In the genomic region with DNA sequence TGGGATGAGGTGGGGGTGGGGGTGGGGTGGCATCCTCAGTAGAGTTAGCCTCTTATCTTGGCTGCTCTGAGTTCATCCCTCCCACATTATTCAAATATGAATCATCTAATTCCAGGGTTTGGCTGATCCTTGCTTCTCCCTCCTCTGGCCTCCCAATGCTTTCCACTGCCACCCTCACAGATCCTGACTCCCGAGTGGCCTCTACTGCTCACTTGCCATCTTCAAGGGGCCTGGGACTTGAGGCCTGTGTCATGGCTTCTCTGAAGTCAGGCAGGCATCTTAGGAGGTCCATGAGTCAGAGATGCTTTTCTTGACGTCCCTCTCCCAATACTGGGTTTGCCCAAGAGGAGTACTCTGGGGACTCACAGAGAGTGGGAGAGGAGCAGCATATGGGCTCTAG, we compare ENCODE assay signal across 11 mouse cellular contexts. TPM values are rescaled to one million over a fixed set of nuclear protein-coding genes. Genes with fewer than 3 reads are reported as not detected.
DNase-seq lines count a peak whose midpoint lies in the region; ATAC-seq and TF ChIP-seq lines count a peak whose summit lies in the region.
"Had no signal": no experiment of that assay in that cellular context is flagged by ENCODE, and none has a peak within 500 bp of the region (broad histone marks: within the 10 kb centered on the region; RNA-seq: fewer than 3 reads in every experiment).

No protein-coding gene starts in this region.

- peak overlapping the region; percentile 68; the same call in 1 of the 2 replicates for H3K4me3 ChIP-seq in gastrocnemius, adult 2 months
- peak overlapping the region; percentile 61 for H3K4me3 ChIP-seq in forebrain, embryonic 13.5 days
- peak overlapping the region; percentile 60 for H3K4me3 ChIP-seq in midbrain, embryonic 15.5 days
- H3K4me3 ChIP-seq: liver, embryonic 15.5 days had no signal

- H3K27ac ChIP-seq in gastrocnemius, adult 2 months: peak overlapping the region; percentile 38; the same call in 1 of the 2 replicates
- peak overlapping the region; percentile 32; the same call in 1 of the 2 replicates for H3K27ac ChIP-seq in forebrain, embryonic 13.5 days
- peak overlapping the region; percentile 31; the same call in 1 of the 2 replicates for H3K27ac ChIP-seq in midbrain, embryonic 15.5 days
- H3K27ac ChIP-seq: liver, embryonic 15.5 days had no signal

- no peaks in the 10 kb centered on the region for H3K9me3 ChIP-seq in forebrain, embryonic 13.5 days (replicated peaks)
- no peaks in the 10 kb centered on the region for H3K9me3 ChIP-seq in midbrain, embryonic 15.5 days
- H3K9me3 ChIP-seq: liver, embryonic 15.5 days had no signal

- no peaks in the 10 kb centered on the region for H3K36me3 ChIP-seq in forebrain, embryonic 13.5 days (ENCODE audit: poor library complexity, severe bottlenecking)
- H3K36me3 ChIP-seq in midbrain, embryonic 15.5 days (replicated peaks): no peaks in the 10 kb centered on the region
- H3K36me3 ChIP-seq: liver, embryonic 15.5 days had no signal

- intact Hi-C loops in gastrocnemius, adult 2 months (cut with DNase I): no loop called here

- 6% methylated on average over 2 of the region's 2 CpGs for WGBS in forebrain, embryonic 13.5 days
- 4% methylated on average over 2 of the region's 2 CpGs for WGBS in midbrain, embryonic 15.5 days

- H3K27me3 ChIP-seq in forebrain, embryonic 13.5 days: no peaks in the 10 kb centered on the region
- 0 out of 2 replicates have a peak, but pooled peaks cover 3% of the 10 kb centered on the region for H3K27me3 ChIP-seq in midbrain, embryonic 15.5 days (replicated peaks)

- TF ChIP-seq CTCF in gastrocnemius, adult 2 months (IDR thresholded peaks at IDR 0.05): no peak

- H3K4me2 ChIP-seq in forebrain, embryonic 13.5 days: peak overlapping the region; percentile 79
- H3K4me2 ChIP-seq in midbrain, embryonic 15.5 days: peak overlapping the region; percentile 80
- H3K4me2 ChIP-seq: liver, embryonic 15.5 days had no signal

- DNase-seq in gastrocnemius, adult 2 months: no peak
- no peak for DNase-seq in gastrocnemius, postnatal 4 days (ENCODE audit: low spot score in 2 of 2)
- peak; percentile 28 for DNase-seq in 416B (ENCODE audit: low read depth)
- DNase-seq in c-Kit-positive CD71-positive TER-119-positive erythroid progenitor cells, embryonic 14.5 days (ENCODE audit: low spot score): no peak
- no peak for DNase-seq in spleen, adult 12 weeks (ENCODE audit: low spot score)
- DNase-seq in right cerebral cortex, adult 18-20 months: no peak

- H3K4me1 ChIP-seq in forebrain, embryonic 13.5 days: peaks cover 34% of the 10 kb centered on the region
- H3K4me1 ChIP-seq in midbrain, embryonic 15.5 days: peaks cover 30% of the 10 kb centered on the region
- H3K4me1 ChIP-seq: liver, embryonic 15.5 days had no signal

- ATAC-seq in forebrain, embryonic 13.5 days: 0 out of 2 replicates have a peak, but pooled peaks have one; percentile 7
- no peak; the same call in 1 of the 2 replicates for ATAC-seq in midbrain, embryonic 15.5 days (replicated peaks)

- peak overlapping the region; percentile 75 for H3K9ac ChIP-seq in forebrain, embryonic 13.5 days
- H3K9ac ChIP-seq in midbrain, embryonic 15.5 days: no peak overlapping the region
- H3K9ac ChIP-seq: liver, embryonic 15.5 days had no signal

RNA-seq across cellular contexts. Expression of a gene that starts 1.7 kb away (rescaled TPM):
- 1 to 10 TPM; 1.3 to 2.5 TPM for total RNA-seq in gastrocnemius, adult 2 months (2021)
- total RNA-seq in gastrocnemius, postnatal 4 days (2021): 1 to 10 TPM; 5.1 to 5.8 TPM
- polyA plus RNA-seq in forebrain, embryonic 13.5 days (2015; fragmentation: Nextera tagmentation; extraction: Ambion mirVana): 4.5 and 5.3 TPM in 2 replicates
- 6.1 and 6.2 TPM in 2 replicates for polyA plus RNA-seq in midbrain, embryonic 15.5 days (2015; fragmentation: Nextera tagmentation; extraction: Ambion mirVana)

RNA-seq across cellular contexts. Expression of a gene that starts 17.1 kb away (rescaled TPM):
- not detected for total RNA-seq in gastrocnemius, adult 2 months (2021)
- under 1 TPM in 1 of 2 experiments, not detected in 1; 0.29 TPM for total RNA-seq in gastrocnemius, postnatal 4 days (2021)
- polyA plus RNA-seq in forebrain, embryonic 13.5 days (2015; fragmentation: Nextera tagmentation; extraction: Ambion mirVana): not detected in 2 replicates
- 0.14 TPM in 1 of 2 replicates, not detected in the other for polyA plus RNA-seq in midbrain, embryonic 15.5 days (2015; fragmentation: Nextera tagmentation; extraction: Ambion mirVana)
- total RNA-seq: layer of hippocampus, adult 18-20 months; monocyte, adult 5-6 weeks had no signal
